Mouse (Mus musculus) layer of hippocampus, postnatal 10 days (tissue): ENCODE results near the gene Ptprd. TPM values are rescaled to one million over a fixed set of nuclear protein-coding genes. Genes with fewer than 3 reads are reported as not detected.
A peak's percentile ranks its signal among the peaks of the same experiment; 100 is the strongest.

Experiments
- DNase-seq, 2 experiments: peaks; one replicate each; pipeline ENCODE4 v3.0.0; 2021; ENCODE audit warnings: low spot score in 2 of 2
- long read RNA-seq: library from polyadenylated mRNA; stranded (forward); transcript quantifications from one replicate; pipeline ENCODE4 v2.0.0, GENCODE M21; 2023
- total RNA-seq, 2 experiments: library from RNA; stranded (reverse); gene quantifications; 2 replicates each; pipeline ENCODE4 v1.2.3; 2021

The Ptprd gene
- 100 to 1,000 TPM; 196 to 217 TPM for total RNA-seq
- long read RNA-seq, partial matches to known transcripts: 4 of 27 reads
- long read RNA-seq, other reads (novel, unspliced or antisense): 23 of 27 reads

GRCm38 (mm10) chr4:78211529-78212494, at the start of gene Ptprd:
TSS of gene Ptprd (minus strand) at chr4:78211961.
- DNase-seq: peak; percentile 35 to 66

GRCm38 (mm10) chr4:78235820-78236219, 24.1 kb upstream of the Ptprd start:
- no peak for DNase-seq

- no peak for DNase-seq
Measured at GRCm38 (mm10) chr4:78235316-78235715, 23.6 kb upstream of the Ptprd start.

- no peak for DNase-seq
Measured at GRCm38 (mm10) chr4:78234681-78235080, 22.9 kb upstream of the Ptprd start.

GRCm38 (mm10) chr4:78213949-78214348, 2.2 kb upstream of the Ptprd start:
- DNase-seq: no peak

- no peak for DNase-seq
Measured at GRCm38 (mm10) chr4:78212941-78213340, 1.2 kb upstream of the Ptprd start.

- DNase-seq: peak; percentile 5 to 11
Measured at GRCm38 (mm10) chr4:78210878-78211528, 758 bp downstream of the Ptprd start.

GRCm38 (mm10) chr4:78205018-78205417, 6.7 kb downstream of the Ptprd start:
- DNase-seq: peak in 1 of 2 experiments; percentile 10

- DNase-seq: no peak
Measured at GRCm38 (mm10) chr4:78168447-78168846, 43.3 kb downstream of the Ptprd start.

- no peak for DNase-seq
Measured at GRCm38 (mm10) chr4:78160451-78160850, 51.3 kb downstream of the Ptprd start.

- no peak for DNase-seq
Measured at GRCm38 (mm10) chr4:78150561-78150960, 61.2 kb downstream of the Ptprd start.

- DNase-seq: no peak
Measured at GRCm38 (mm10) chr4:78142767-78143148, 69.0 kb downstream of the Ptprd start.

- no peak for DNase-seq
Measured at GRCm38 (mm10) chr4:78142088-78142766, 69.5 kb downstream of the Ptprd start.

- no peak for DNase-seq
Measured at GRCm38 (mm10) chr4:78110898-78111297, 100.9 kb downstream of the Ptprd start.

GRCm38 (mm10) chr4:78097526-78097925, 114.2 kb downstream of the Ptprd start:
- DNase-seq: no peak

- DNase-seq: no peak
Measured at GRCm38 (mm10) chr4:78082744-78083143, 129.0 kb downstream of the Ptprd start.

GRCm38 (mm10) chr4:78077499-78077898, 134.3 kb downstream of the Ptprd start:
- no peak for DNase-seq

GRCm38 (mm10) chr4:78077087-78077486, 134.7 kb downstream of the Ptprd start:
- no peak for DNase-seq

- no peak for DNase-seq
Measured at GRCm38 (mm10) chr4:78038401-78038800, 173.4 kb downstream of the Ptprd start.

- DNase-seq: no peak
Measured at GRCm38 (mm10) chr4:78002065-78002464, 209.7 kb downstream of the Ptprd start.

- no peak for DNase-seq
Measured at GRCm38 (mm10) chr4:77992709-77993108, 219.1 kb downstream of the Ptprd start.

GRCm38 (mm10) chr4:77982094-77982493, 229.7 kb downstream of the Ptprd start:
- DNase-seq: no peak
